Mouse (Mus musculus) kidney, postnatal 14 days (tissue): ENCODE measurements around the gene Cog4.
A peak's percentile ranks its signal among the peaks of the same experiment; 100 is the strongest.
"Not testable (repeated sequence)": the region's sequence is repeated elsewhere in the genome, so short reads cannot be mapped to it uniquely, and the experiment has no call there.

Experiments
- DNase-seq: peaks from one replicate; pipeline ENCODE4 v3.0.0; 2022; ENCODE audit warnings: mixed read lengths

The Cog4 gene

GRCm38 (mm10) chr8:110831956-110832355, 14.4 kb upstream of the Cog4 start:
- no peak for DNase-seq

DNA sequence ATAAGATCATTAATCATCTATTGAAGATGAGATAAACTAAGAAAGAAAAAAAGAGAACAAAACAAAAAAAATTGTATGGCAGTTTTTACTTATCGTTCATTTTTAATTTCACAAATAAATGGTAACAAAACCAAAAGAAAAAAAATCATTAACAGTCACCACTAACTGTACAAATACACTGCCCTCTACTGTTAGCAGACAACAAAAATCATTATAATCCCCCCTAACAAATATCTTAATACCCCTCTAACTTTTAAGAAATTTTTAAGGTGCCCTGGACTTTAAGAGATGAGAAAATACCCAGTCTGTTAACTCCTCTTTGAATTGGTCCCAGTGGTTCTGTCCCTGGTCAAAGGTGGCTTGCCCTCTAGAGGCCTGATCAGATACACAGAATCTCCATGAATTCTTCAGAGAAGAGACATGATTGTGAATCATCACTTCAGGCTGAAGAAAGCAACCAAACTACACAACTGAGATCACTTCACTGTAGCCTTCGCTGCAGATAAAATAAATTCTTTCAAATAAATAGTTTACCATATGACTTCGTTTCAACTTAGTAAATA, 4.3 kb upstream of the Cog4 start:
- no peak for DNase-seq

- no peak for DNase-seq
Measured at GRCm38 (mm10) chr8:110843207-110843606, 3.2 kb upstream of the Cog4 start.

DNA sequence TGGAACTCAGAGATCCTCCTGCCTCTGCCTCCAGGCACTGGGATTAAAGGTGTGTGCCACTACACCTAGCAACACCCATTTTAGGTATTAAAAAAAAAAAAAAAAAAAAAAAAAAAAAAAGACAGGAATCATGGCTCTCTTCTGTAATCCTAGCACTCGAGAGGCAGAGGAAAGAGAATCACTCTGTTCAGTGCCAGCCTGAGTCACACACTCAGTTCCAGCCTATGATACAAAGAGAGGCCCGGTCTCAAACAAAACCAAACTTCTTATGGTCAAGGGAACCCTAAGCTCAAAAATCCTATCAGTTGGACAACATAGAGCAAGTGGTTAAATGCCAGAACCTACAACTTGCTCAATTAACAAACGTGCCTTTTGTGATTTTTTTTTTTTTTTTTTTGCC, 1.5 kb upstream of the Cog4 start:
- DNase-seq: no peak

- DNase-seq: no peak
Measured at GRCm38 (mm10) chr8:110845821-110846404, 487 bp upstream of the Cog4 start.

- DNase-seq: no peak
Measured at GRCm38 (mm10) chr8:110847171-110847549, 760 bp downstream of the Cog4 start.

DNA sequence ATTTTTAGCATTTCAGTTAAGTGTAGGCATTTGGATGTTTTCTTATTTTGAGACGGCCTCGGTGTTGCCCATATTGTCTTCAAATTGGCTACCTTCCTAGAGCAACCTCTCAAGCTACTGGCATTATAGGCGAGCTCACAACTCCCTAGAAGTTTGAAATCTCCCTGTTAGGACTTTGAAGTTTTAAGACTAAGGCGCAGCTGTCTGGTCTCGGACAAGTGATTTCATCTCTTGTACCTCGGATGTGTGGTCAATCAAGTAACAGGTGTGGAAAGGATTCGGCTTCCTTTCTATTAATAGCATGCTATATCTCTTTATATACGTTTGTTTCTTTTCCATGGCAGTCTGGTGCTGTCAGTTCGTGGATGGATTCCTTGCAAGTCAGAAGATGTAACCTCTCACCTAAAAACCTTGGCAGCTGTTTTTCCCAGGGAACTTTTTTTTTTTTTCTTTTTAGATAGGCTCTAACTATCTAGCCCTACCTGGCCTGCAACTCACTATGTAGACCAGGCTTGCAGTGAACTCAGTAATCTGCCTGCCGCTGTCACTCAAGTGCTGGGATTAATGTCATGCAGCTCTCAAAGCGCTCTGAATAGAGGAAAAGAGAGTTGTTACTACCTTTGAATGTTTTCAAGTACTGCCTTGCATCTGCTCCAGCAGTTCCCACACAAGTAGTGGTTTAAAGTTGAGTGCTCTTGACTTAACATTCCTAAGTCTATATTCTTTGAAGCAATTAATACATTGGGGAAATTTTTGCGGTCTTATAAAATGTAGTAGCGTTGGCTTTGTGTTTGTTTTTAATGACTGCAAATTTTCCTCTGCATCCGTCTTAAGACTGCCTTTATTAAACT, 1.5 kb downstream of the Cog4 start:
- no peak for DNase-seq

- DNase-seq: no peak
Measured at GRCm38 (mm10) chr8:110851186-110851585, 4.8 kb downstream of the Cog4 start.

DNA sequence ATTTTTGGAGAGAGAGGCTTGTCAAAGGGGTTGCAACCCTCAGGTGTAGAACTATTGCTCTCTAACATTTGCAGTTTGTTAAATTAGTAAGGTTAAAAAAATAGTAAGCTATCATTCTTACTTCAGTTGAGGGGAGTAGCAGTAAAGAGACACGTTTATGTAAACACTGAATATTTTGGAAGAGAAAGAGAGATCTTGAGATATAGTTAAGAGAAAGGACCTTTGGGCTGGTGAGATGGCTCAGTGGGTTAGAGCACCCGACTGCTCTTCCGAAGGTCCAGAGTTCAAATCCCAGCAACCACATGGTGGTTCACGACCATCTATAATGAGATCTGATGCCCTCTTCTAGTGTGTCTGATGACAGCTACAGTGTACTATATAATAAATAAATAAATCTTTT, 9.7 kb downstream of the Cog4 start:
- not testable (repeated sequence) for DNase-seq

DNA sequence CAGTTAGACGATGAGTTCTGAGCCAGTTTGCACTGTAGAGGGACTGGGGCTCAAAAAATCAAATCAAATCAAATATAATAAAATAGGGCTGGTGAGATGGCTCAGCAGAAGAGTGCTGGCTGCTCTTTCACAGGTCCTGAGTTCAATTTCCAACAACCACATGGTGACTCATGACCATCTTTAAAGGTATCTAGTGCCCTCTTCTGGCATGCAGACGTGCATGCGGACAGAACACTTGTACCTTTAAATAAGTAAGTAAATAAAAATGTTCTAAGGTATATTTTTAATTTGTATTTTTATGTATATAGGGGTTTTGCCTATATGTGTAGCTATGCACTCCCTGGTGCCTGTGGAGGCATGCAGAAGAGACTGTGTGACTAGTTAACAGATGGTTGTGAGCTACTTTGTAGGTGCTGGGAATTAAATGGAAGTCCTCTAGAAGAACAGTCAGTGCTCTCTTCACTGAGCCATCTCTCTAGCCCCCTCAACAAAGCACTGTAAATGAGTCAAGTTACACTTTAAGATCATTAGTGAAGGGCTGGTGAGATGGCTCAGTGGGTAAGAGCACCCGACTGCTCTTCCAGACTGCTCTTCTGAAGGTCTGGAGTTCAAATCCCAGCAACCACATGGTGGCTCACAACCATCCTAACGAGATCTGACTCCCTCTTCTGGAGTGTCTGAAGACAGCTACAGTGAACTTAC, 10.5 kb downstream of the Cog4 start:
- DNase-seq: no peak

GRCm38 (mm10) chr8:110859651-110860501, 13.5 kb downstream of the Cog4 start:
- no peak for DNase-seq

GRCm38 (mm10) chr8:110861347-110862025, 15.1 kb downstream of the Cog4 start:
- not testable (repeated sequence) for DNase-seq

- no peak for DNase-seq
Measured at GRCm38 (mm10) chr8:110870501-110870900, 24.1 kb downstream of the Cog4 start.

GRCm38 (mm10) chr8:110877862-110878261, 31.5 kb downstream of the Cog4 start:
- no peak for DNase-seq

- DNase-seq: no peak
Measured at GRCm38 (mm10) chr8:110881741-110882310, 35.4 kb downstream of the Cog4 start.

GRCm38 (mm10) chr8:110883824-110884223, 37.4 kb downstream of the Cog4 start:
- peak; percentile 18 for DNase-seq

- no peak for DNase-seq
Measured at GRCm38 (mm10) chr8:110886634-110887033, 40.2 kb downstream of the Cog4 start.

DNA sequence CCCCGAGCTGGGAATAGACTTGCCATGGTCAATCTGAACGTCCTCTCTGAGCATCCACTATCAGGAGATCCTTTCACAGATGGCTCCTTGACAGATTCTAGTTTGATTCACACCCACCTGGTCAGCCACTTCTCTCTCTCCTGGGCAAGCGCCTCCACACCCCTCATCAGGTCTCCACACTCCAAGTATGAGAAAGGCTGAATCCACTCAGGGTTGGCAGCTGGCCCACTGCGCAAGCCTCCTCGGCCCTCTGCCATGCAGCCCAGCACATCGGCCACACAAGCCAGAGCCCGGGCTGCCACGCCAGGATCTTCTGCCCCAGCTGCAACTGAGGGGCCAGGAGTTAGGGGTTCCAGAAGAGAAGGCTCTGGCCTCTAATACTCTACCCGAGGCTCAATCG, 41.2 kb downstream of the Cog4 start:
- DNase-seq: no peak

GRCm38 (mm10) chr8:110888441-110888840, 42.0 kb downstream of the Cog4 start:
- no peak for DNase-seq

DNA sequence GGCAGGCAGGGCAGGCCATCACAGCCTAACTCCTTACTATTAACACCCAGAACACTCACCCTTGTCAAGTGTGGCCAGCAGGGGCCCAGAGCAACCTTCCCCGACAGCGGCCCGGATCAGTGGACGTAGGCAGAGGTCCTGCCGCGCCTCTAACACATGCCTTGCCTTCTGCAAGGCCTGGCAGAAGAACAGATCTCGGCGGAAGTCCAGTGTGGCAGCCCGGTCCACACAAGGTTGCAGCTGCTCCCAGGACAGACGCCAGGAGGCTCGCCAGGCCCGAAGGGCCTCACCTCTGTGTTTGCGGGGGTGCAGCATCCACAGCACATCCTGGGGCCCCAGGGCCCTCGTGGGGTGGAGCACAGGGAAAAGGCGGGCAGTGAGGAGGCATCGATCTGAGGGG, 42.5 kb downstream of the Cog4 start:
- no peak for DNase-seq

DNA sequence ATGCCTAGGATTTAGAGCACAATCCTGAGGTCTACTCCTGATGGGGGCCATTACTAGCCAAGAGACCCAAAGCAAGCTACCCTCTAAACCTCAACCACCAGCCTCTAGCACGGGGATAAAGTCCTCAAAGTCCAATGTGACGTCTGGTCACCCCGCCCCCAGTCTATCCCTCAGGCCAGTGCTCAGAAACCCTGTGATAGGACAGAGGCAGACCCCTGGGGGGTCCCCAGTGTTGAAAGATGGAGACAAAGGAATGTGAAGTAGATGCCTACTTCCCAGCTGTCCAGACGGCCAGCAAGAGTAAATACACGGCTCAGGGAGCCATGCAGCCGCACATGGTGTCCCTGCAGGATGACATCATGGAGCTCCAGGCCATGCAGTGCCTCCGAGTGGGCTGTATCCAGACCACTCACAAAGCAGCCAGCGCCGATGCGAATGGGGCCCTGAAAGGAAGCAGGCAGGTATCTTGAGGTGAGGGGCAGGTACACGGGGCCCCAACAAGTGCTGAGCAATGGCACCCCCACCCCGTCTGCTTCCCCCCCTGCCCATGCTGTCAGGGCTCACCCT, 43.6 kb downstream of the Cog4 start:
- no peak for DNase-seq
